Mouse (Mus musculus) T-helper 1 cell (primary cell): ENCODE measurements at regions not wholly inside any gene's neighbourhood (a gene's known extent, or its start where the extent isn't known, plus 50 kb on each side); places are given as distances from the start of the nearest gene placed in this dataset.

Experiments
- in situ Hi-C: fragments of 300-600 bp; cut with MboI, MseI; formaldehyde crosslinking; loops from one replicate; pipeline ENCODE4 v1.15.1; 2025; ENCODE audit warnings: high pct_unique_total_duplicates

GRCm38 (mm10) chr10:92091480-92092395, 630.5 kb downstream of the Nedd1 start:
- in situ Hi-C loops = no loop called here

GRCm38 (mm10) chr10:92082111-92082510, 640.1 kb downstream of the Nedd1 start:
- in situ Hi-C loops = no loop called here

- in situ Hi-C loops = no loop called here
Observed at GRCm38 (mm10) chr10:92081199-92081598, 641.0 kb downstream of the Nedd1 start.

- in situ Hi-C loops = no loop called here
Observed at GRCm38 (mm10) chr10:92079421-92079820, 642.8 kb downstream of the Nedd1 start.

GRCm38 (mm10) chr10:92077291-92077690, 644.9 kb downstream of the Nedd1 start:
- in situ Hi-C loops = no loop called here

GRCm38 (mm10) chr10:92076754-92077153, 645.5 kb downstream of the Nedd1 start:
- in situ Hi-C loops = no loop called here

- in situ Hi-C loops = no loop called here
Observed at GRCm38 (mm10) chr10:92075469-92075868, 646.8 kb downstream of the Nedd1 start.

GRCm38 (mm10) chr10:92074698-92075394, 647.4 kb downstream of the Nedd1 start:
- in situ Hi-C loops = no loop called here

GRCm38 (mm10) chr10:92073873-92074390, 648.3 kb downstream of the Nedd1 start:
- in situ Hi-C loops = no loop called here

- in situ Hi-C loops = no loop called here
Observed at GRCm38 (mm10) chr10:92044783-92045182, 677.4 kb downstream of the Nedd1 start.

- in situ Hi-C loops = no loop called here
Observed at GRCm38 (mm10) chr10:92036176-92036575, 686.0 kb downstream of the Nedd1 start.

GRCm38 (mm10) chr10:92030221-92030620, 692.0 kb downstream of the Nedd1 start:
- in situ Hi-C loops = no loop called here

GRCm38 (mm10) chr10:92024203-92024602, 698.0 kb downstream of the Nedd1 start:
- in situ Hi-C loops = no loop called here

- in situ Hi-C loops = no loop called here
Observed at GRCm38 (mm10) chr10:92021036-92021435, 701.2 kb downstream of the Nedd1 start.

- in situ Hi-C loops = no loop called here
Observed at GRCm38 (mm10) chr10:92009551-92009950, 712.7 kb downstream of the Nedd1 start.

- in situ Hi-C loops = no loop called here
Observed at GRCm38 (mm10) chr10:92007891-92008290, 714.3 kb downstream of the Nedd1 start.

- in situ Hi-C loops = no loop called here
Observed at GRCm38 (mm10) chr10:92006467-92006866, 715.8 kb downstream of the Nedd1 start.

GRCm38 (mm10) chr10:91991040-91991439, 731.2 kb downstream of the Nedd1 start:
- in situ Hi-C loops = no loop called here

GRCm38 (mm10) chr10:91988364-91988763, 733.9 kb downstream of the Nedd1 start:
- in situ Hi-C loops = no loop called here

- in situ Hi-C loops = no loop called here
Observed at GRCm38 (mm10) chr10:91979841-91980240, 742.4 kb downstream of the Nedd1 start.

- in situ Hi-C loops = no loop called here
Observed at GRCm38 (mm10) chr10:91971951-91972350, 750.3 kb downstream of the Nedd1 start.

- in situ Hi-C loops = no loop called here
Observed at GRCm38 (mm10) chr10:91967570-91968310, 754.5 kb downstream of the Nedd1 start.
